Mouse (Mus musculus): Measurements from ENCODE around the gene Rps5.

- no peak for TF ChIP-seq POLR2A (IDR thresholded peaks at IDR 0.05; ENCODE audit: borderline replicate concordance, low read depth, low read length)
- no peak for TF ChIP-seq CTCF (IDR thresholded peaks at IDR 0.05; ENCODE audit: low read depth, low read length)
These were observed 31.2 kb upstream of the Rps5 start for GRCm38 (mm10) chr7:12890928-12891327.
